Mouse (Mus musculus) intestine, postnatal 0 days (tissue): Measurements from ENCODE around the gene F2r. TPM values are rescaled to one million over a fixed set of nuclear protein-coding genes. Genes with fewer than 3 reads are reported as not detected.

Experiments
- ATAC-seq: fragments of 200-750 bp; cut with Nextera tagmentation; 2 replicates; pipeline ENCODE4 v1.8.0; 2017; ENCODE audit warnings: mild to moderate bottlenecking, moderate TSS enrichment, moderate library complexity
- H3K27ac ChIP-seq: fragments of 300-500 bp; sonication (generic); 2 replicates; pipeline ENCODE4 v1.5.1; 2014; ENCODE audit warnings: mild to moderate bottlenecking, low read depth, low read length, moderate library complexity
- H3K27me3 ChIP-seq: fragments of 300-500 bp; sonication (generic); replicated peaks from 2 replicates; pipeline ENCODE4 v1.6.1; 2014; ENCODE audit warnings: low read length, mixed read lengths; ENCODE audit not compliant: control insufficient read depth, insufficient read depth
- H3K36me3 ChIP-seq: fragments of 300-500 bp; sonication (generic); 2 replicates; pipeline ENCODE4 v1.6.1; 2014; ENCODE audit warnings: mild to moderate bottlenecking, moderate library complexity; ENCODE audit not compliant: control insufficient read depth, insufficient read depth
- H3K4me1 ChIP-seq: fragments of 300-500 bp; sonication (generic); replicated peaks from 2 replicates; pipeline ENCODE4 v1.6.1; 2014; ENCODE audit warnings: antibody characterized with exemption, low read length, mixed read lengths; ENCODE audit not compliant: control insufficient read depth, insufficient read depth
- H3K4me2 ChIP-seq: fragments of 300-500 bp; sonication (generic); replicated peaks from 2 replicates; pipeline ENCODE4 v1.6.1; 2014; ENCODE audit warnings: low read depth, mild to moderate bottlenecking, moderate library complexity
- H3K4me3 ChIP-seq: fragments of 300-500 bp; sonication (generic); 2 replicates; pipeline ENCODE4 v1.5.1; 2014; ENCODE audit warnings: low read depth, low read length
- H3K9ac ChIP-seq: fragments of 300-500 bp; sonication (generic); 2 replicates; pipeline ENCODE4 v1.6.1; 2014; ENCODE audit warnings: mild to moderate bottlenecking, low read depth, low read length
- H3K9me3 ChIP-seq: fragments of 300-500 bp; sonication (generic); 2 replicates; pipeline ENCODE4 v1.6.1; 2016; ENCODE audit warnings: mixed run types; ENCODE audit not compliant: control insufficient read depth
- CTCF ChIP-seq: sonication (generic); IDR thresholded peaks from 2 replicates; pipeline ENCODE4 v1.5.1; 2016; ENCODE audit warnings: low read depth, mild to moderate bottlenecking, control low read depth, antibody characterized with exemption, moderate library complexity
- WGBS: fragments of 180-500 bp; shearing (Covaris S2); extraction: QIAGEN DNeasy Blood & Tissue Kit; methylation state at CpG from one replicate; pipeline ENCODE4 v1.1.7; 2014; 5-methylcytosine and 5-hydroxymethylcytosine counted together
- polyA plus RNA-seq: library from polyadenylated mRNA; unstranded; fragments of >200 nt; fragmentation: Nextera tagmentation; extraction: Ambion mirVana; gene quantifications from 2 replicates; pipeline ENCODE4 v1.2.1, GENCODE M21; 2015

Gene F2r
- polyA plus RNA-seq, 1 experiment from 2014 or later: 19.4 TPM

- no peaks in the 10 kb centered on the region for H3K9me3 ChIP-seq
- WGBS: 67% methylated on average over 5 of the region's 5 CpGs
- no peak overlapping the region for H3K4me2 ChIP-seq
- no peaks in the 10 kb centered on the region for H3K4me1 ChIP-seq
- no peak for TF ChIP-seq CTCF
- ATAC-seq: no peak
- no peak overlapping the region for H3K9ac ChIP-seq
- H3K27me3 ChIP-seq: no peaks in the 10 kb centered on the region
- H3K27ac ChIP-seq: no peak overlapping the region
- H3K36me3 ChIP-seq: no peaks in the 10 kb centered on the region
- no peak overlapping the region for H3K4me3 ChIP-seq
Observed at GRCm38 (mm10) chr13:95595921-95596320, 22.4 kb downstream of the F2r start.

GRCm38 (mm10) chr13:95595411-95595810 is 22.9 kb downstream of the F2r start:
- Histone ChIP-seq H3K36me3 (no peaks in the 10 kb centered on the region), H3K4me3 (no peak overlapping the region), H3K27ac (no peak overlapping the region), H3K27me3 (no peaks in the 10 kb centered on the region), H3K4me1 (no peaks in the 10 kb centered on the region), H3K9ac (no peak overlapping the region), H3K4me2 (no peak overlapping the region), H3K9me3 (no peaks in the 10 kb centered on the region)
- WGBS: 67% methylated on average over 7 of the region's 7 CpGs
- no peak for ATAC-seq
- no peak for TF ChIP-seq CTCF

GRCm38 (mm10) chr13:95592860-95593259 is 25.4 kb downstream of the F2r start:
- no peaks in the 10 kb centered on the region for H3K9me3 ChIP-seq
- 71% methylated on average over 10 of the region's 10 CpGs for WGBS
- no peaks in the 10 kb centered on the region for H3K36me3 ChIP-seq
- H3K27me3 ChIP-seq: no peaks in the 10 kb centered on the region
- no peak overlapping the region for H3K4me2 ChIP-seq
- H3K4me1 ChIP-seq: no peaks in the 10 kb centered on the region
- ATAC-seq: no peak
- H3K27ac ChIP-seq: no peak overlapping the region
- no peak overlapping the region for H3K4me3 ChIP-seq
- no peak for TF ChIP-seq CTCF
- no peak overlapping the region for H3K9ac ChIP-seq

GRCm38 (mm10) chr13:95591606-95592005 is 26.7 kb downstream of the F2r start:
- Histone ChIP-seq H3K27ac (no peak overlapping the region), H3K9me3 (no peaks in the 10 kb centered on the region), H3K4me2 (no peak overlapping the region), H3K27me3 (no peaks in the 10 kb centered on the region), H3K36me3 (no peaks in the 10 kb centered on the region), H3K9ac (no peak overlapping the region), H3K4me1 (no peaks in the 10 kb centered on the region), H3K4me3 (no peak overlapping the region)
- no peak for TF ChIP-seq CTCF
- no peak for ATAC-seq
- WGBS: 81% methylated on average over 3 of the region's 3 CpGs

GRCm38 (mm10) chr13:95587628-95588027 is 30.7 kb downstream of the F2r start:
- Histone ChIP-seq H3K9ac (no peak overlapping the region), H3K27ac (no peak overlapping the region), H3K4me1 (no peaks in the 10 kb centered on the region), H3K27me3 (no peaks in the 10 kb centered on the region), H3K36me3 (no peaks in the 10 kb centered on the region), H3K4me2 (no peak overlapping the region), H3K4me3 (no peak overlapping the region), H3K9me3 (no peaks in the 10 kb centered on the region)
- TF ChIP-seq CTCF: no peak
- WGBS: 86% methylated on average over 4 of the region's 4 CpGs
- no peak for ATAC-seq

GRCm38 (mm10) chr13:95584898-95585297 is 33.4 kb downstream of the F2r start:
- H3K27ac ChIP-seq: no peak overlapping the region
- H3K9ac ChIP-seq: no peak overlapping the region
- H3K4me2 ChIP-seq: no peak overlapping the region
- WGBS: 83% methylated on average over 5 of the region's 5 CpGs
- H3K36me3 ChIP-seq: no peaks in the 10 kb centered on the region
- no peaks in the 10 kb centered on the region for H3K9me3 ChIP-seq
- no peaks in the 10 kb centered on the region for H3K4me1 ChIP-seq
- no peak for TF ChIP-seq CTCF
- no peak overlapping the region for H3K4me3 ChIP-seq
- no peaks in the 10 kb centered on the region for H3K27me3 ChIP-seq
- ATAC-seq: no peak
